Mouse (Mus musculus): ENCODE data around the gene Sco1. TPM values are rescaled to one million over a fixed set of nuclear protein-coding genes. Genes with fewer than 3 reads are reported as not detected.
"Not testable (repeated sequence)": the region's sequence is repeated elsewhere in the genome, so short reads cannot be mapped to it uniquely, and the experiment has no call there.

Gene Sco1
- polyA plus RNA-seq (2015; fragmentation: Nextera tagmentation; extraction: Ambion mirVana), result 20.0 and 21.3 TPM in 2 replicates

- H3K4me2 ChIP-seq (replicated peaks), result peak within 1 kb of the TSS; percentile 75
- H3K9ac ChIP-seq, result peak within 1 kb of the TSS; percentile 89
- H3K27me3 ChIP-seq, result no peaks in the 10 kb centered on the region
- H3K9me3 ChIP-seq, result no peaks in the 10 kb centered on the region
- whole genome bisulfite sequencing, result under 1% methylated on average over 50 of the region's 50 CpGs
- H3K4me3 ChIP-seq, result peak within 1 kb of the TSS; percentile 100
- peaks cover 18% of the 10 kb centered on the region for H3K4me1 ChIP-seq
- H3K27ac ChIP-seq, result peak within 1 kb of the TSS; percentile 79
- peak; percentile 93 for ATAC-seq (ENCODE audit: low FRiP score, low read depth)
- peaks cover 39% of the 10 kb centered on the region for H3K36me3 ChIP-seq
Observed at GRCm38 (mm10) chr11:67052321-67052952, at the start of gene Sco1, which contains the start of gene Adprm. Sco1 (plus strand) TSS chr11:67052670. Adprm (minus strand) TSS chr11:67052594.

- 72% methylated on average over 2 of the region's 2 CpGs for WGBS
- Histone ChIP-seq H3K9me3 (no peaks in the 10 kb centered on the region), H3K4me2 (replicated peaks) (no peak overlapping the region), H3K27me3 (no peaks in the 10 kb centered on the region), H3K27ac (no peak overlapping the region), H3K4me1 (0 out of 2 replicates have a peak, but pooled peaks cover 4% of the 10 kb centered on the region), H3K9ac (no peak overlapping the region), H3K36me3 (no peaks in the 10 kb centered on the region), H3K4me3 (no peak overlapping the region)
- ATAC-seq (ENCODE audit: low FRiP score, low read depth), result no peak
Observed at GRCm38 (mm10) chr11:67002911-67003310, 49.6 kb upstream of the Sco1 start.

- Histone ChIP-seq H3K27me3 (no peaks in the 10 kb centered on the region), H3K36me3 (no peaks in the 10 kb centered on the region), H3K9me3 (no peaks in the 10 kb centered on the region), H3K4me3 (no peak overlapping the region), H3K9ac (no peak overlapping the region), H3K4me2 (replicated peaks) (no peak overlapping the region), H3K4me1 (no peaks in the 10 kb centered on the region; the same call in 1 of the 2 replicates), H3K27ac (no peak overlapping the region)
- ATAC-seq (ENCODE audit: low FRiP score, low read depth), result no peak
- WGBS, result 83% methylated on average over 8 of the region's 8 CpGs
Observed at GRCm38 (mm10) chr11:67007961-67008360, 44.5 kb upstream of the Sco1 start.

GRCm38 (mm10) chr11:67008528-67008927 is 43.9 kb upstream of the Sco1 start:
- no peak overlapping the region for H3K9ac ChIP-seq
- H3K27me3 ChIP-seq, result no peaks in the 10 kb centered on the region
- H3K27ac ChIP-seq, result no peak overlapping the region
- H3K9me3 ChIP-seq, result no peaks in the 10 kb centered on the region
- H3K36me3 ChIP-seq, result no peaks in the 10 kb centered on the region
- H3K4me1 ChIP-seq, result no peaks in the 10 kb centered on the region; the same call in 1 of the 2 replicates
- no peak overlapping the region for H3K4me3 ChIP-seq
- no peak for ATAC-seq (ENCODE audit: low FRiP score, low read depth)
- WGBS, result 93% methylated on average over 4 of the region's 4 CpGs
- no peak overlapping the region for H3K4me2 ChIP-seq (replicated peaks)

- Histone ChIP-seq H3K4me3 (no peak overlapping the region), H3K36me3 (no peaks in the 10 kb centered on the region), H3K9ac (no peak overlapping the region), H3K27me3 (no peaks in the 10 kb centered on the region), H3K27ac (no peak overlapping the region), H3K9me3 (no peaks in the 10 kb centered on the region), H3K4me2 (replicated peaks) (no peak overlapping the region), H3K4me1 (no peaks in the 10 kb centered on the region; the same call in 1 of the 2 replicates)
- no peak for ATAC-seq (ENCODE audit: low FRiP score, low read depth)
- 7% methylated on average over 8 of the region's 8 CpGs for WGBS
Observed at GRCm38 (mm10) chr11:67010430-67010829, 42.0 kb upstream of the Sco1 start.

GRCm38 (mm10) chr11:67011635-67012034 is 40.8 kb upstream of the Sco1 start:
- Histone ChIP-seq H3K27me3 (no peaks in the 10 kb centered on the region), H3K27ac (no peak overlapping the region), H3K4me3 (no peak overlapping the region), H3K9me3 (no peaks in the 10 kb centered on the region), H3K4me1 (no peaks in the 10 kb centered on the region; the same call in 1 of the 2 replicates), H3K4me2 (replicated peaks) (no peak overlapping the region), H3K36me3 (no peaks in the 10 kb centered on the region), H3K9ac (no peak overlapping the region)
- 43% methylated on average over 4 of the region's 4 CpGs for WGBS
- ATAC-seq (ENCODE audit: low FRiP score, low read depth), result no peak

- peak overlapping the region; percentile 11; the same call in 1 of the 2 replicates for H3K4me2 ChIP-seq (replicated peaks)
- ATAC-seq (ENCODE audit: low FRiP score, low read depth), result no peak
Observed at GRCm38 (mm10) chr11:67017801-67018591, 34.5 kb upstream of the Sco1 start.

GRCm38 (mm10) chr11:67019711-67020475 is 32.6 kb upstream of the Sco1 start:
- WGBS, result 64% methylated on average over 7 of the region's 7 CpGs
- Histone ChIP-seq H3K9ac (no peak overlapping the region), H3K4me1 (peaks cover 12% of the 10 kb centered on the region; the same call in 1 of the 2 replicates), H3K27me3 (peaks cover 12% of the 10 kb centered on the region), H3K27ac (no peak overlapping the region), H3K4me2 (replicated peaks) (no peak overlapping the region), H3K4me3 (no peak overlapping the region), H3K36me3 (no peaks in the 10 kb centered on the region), H3K9me3 (no peaks in the 10 kb centered on the region)
- ATAC-seq (ENCODE audit: low FRiP score, low read depth), result no peak

More at GRCm38 (mm10) chr11:67017801-67018591, 34.5 kb upstream of the Sco1 start:
- no peaks in the 10 kb centered on the region for H3K9me3 ChIP-seq
- H3K4me1 ChIP-seq, result peaks cover 12% of the 10 kb centered on the region; the same call in 1 of the 2 replicates
- no peak overlapping the region for H3K4me3 ChIP-seq
- WGBS, result 10% methylated on average over 12 of the region's 12 CpGs
- no peak overlapping the region for H3K27ac ChIP-seq
- no peaks in the 10 kb centered on the region for H3K36me3 ChIP-seq
- peaks cover 12% of the 10 kb centered on the region for H3K27me3 ChIP-seq
- no peak overlapping the region for H3K9ac ChIP-seq

GRCm38 (mm10) chr11:67020948-67021347 is 31.5 kb upstream of the Sco1 start:
- Histone ChIP-seq H3K4me3 (peak overlapping the region; percentile 28), H3K4me2 (replicated peaks) (peak overlapping the region; percentile 59), H3K27ac (no peak overlapping the region), H3K9me3 (no peaks in the 10 kb centered on the region), H3K27me3 (peaks cover 12% of the 10 kb centered on the region), H3K9ac (no peak overlapping the region), H3K36me3 (no peaks in the 10 kb centered on the region), H3K4me1 (peaks cover 17% of the 10 kb centered on the region; the same call in 1 of the 2 replicates)
- no peak for ATAC-seq (ENCODE audit: low FRiP score, low read depth)
- WGBS, result 4% methylated on average over 12 of the region's 12 CpGs

- no peak for ATAC-seq (ENCODE audit: low FRiP score, low read depth)
- no peak overlapping the region for H3K27ac ChIP-seq
Observed at GRCm38 (mm10) chr11:67022354-67023115, 29.9 kb upstream of the Sco1 start.

GRCm38 (mm10) chr11:67023191-67023590 is 29.3 kb upstream of the Sco1 start:
- peaks cover 12% of the 10 kb centered on the region for H3K27me3 ChIP-seq
- H3K4me1 ChIP-seq, result peaks cover 10% of the 10 kb centered on the region; the same call in 1 of the 2 replicates
- not testable (repeated sequence) for ATAC-seq (ENCODE audit: low FRiP score, low read depth); H3K4me3 ChIP-seq; H3K27ac ChIP-seq; H3K9ac ChIP-seq; H3K4me2 ChIP-seq (replicated peaks); H3K36me3 ChIP-seq; H3K9me3 ChIP-seq
- 39% methylated on average over 1 of the region's 1 CpGs for WGBS

More at GRCm38 (mm10) chr11:67022354-67023115, 29.9 kb upstream of the Sco1 start:
- Histone ChIP-seq H3K9me3 (no peaks in the 10 kb centered on the region), H3K9ac (no peak overlapping the region), H3K4me2 (replicated peaks) (no peak overlapping the region), H3K4me3 (no peak overlapping the region), H3K27me3 (peaks cover 12% of the 10 kb centered on the region), H3K4me1 (peaks cover 17% of the 10 kb centered on the region; the same call in 1 of the 2 replicates), H3K36me3 (no peaks in the 10 kb centered on the region)
- WGBS, result 87% methylated on average over 13 of the region's 13 CpGs

Measured in limb, embryonic 13.5 days (tissue).